Mouse (Mus musculus): ENCODE measurements around the gene Car11. TPM values are rescaled to one million over a fixed set of nuclear protein-coding genes. Genes with fewer than 3 reads are reported as not detected.

Car11 gene
- total RNA-seq, 2 experiments from 2014 or later: 4.5 to 5.0 TPM

DNA sequence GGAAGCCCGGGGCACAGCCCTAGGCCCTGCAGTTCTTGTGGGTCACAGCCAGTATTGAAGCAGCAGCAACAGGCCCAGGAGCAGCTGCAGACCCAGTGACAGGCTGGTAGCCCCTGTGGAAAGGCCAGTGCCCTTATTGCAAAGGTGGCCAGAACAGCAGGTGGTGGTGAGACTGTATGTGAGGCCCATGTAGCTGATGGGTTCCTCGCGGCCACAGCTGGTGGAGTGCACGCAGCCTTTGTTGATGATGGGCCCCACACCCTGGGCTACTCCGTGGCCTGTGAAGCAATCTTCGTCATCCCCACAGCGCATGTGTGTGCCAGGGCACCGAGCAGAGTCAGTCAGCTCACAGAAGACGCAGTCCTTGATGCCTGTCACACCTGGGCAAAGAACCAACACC is 25.5 kb downstream of the Car11 start:
- no peak for DNase-seq

DNA sequence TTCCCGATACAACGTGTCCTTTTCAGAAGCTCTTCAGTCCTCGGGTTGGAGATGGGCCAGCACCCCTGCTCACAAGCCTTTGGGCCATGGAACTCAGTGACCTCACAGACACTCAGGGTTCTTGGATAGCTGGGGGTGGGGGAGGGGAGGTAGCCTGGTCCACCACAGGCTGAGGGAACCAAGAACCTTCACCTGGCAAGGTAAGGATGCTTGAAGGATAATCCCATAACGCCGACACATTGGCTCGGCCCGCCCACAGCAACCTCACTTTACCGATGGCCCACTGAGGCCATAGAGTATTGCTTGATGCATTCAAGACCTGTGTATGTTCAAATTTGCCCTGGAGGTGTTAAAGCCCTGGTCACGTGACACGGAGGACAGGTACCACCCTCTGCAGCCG is 26.1 kb downstream of the Car11 start, which contains the start of gene Spaca4:
Gene Spaca4, minus strand, starts transcription at position 101 of the 400 bp plus-strand sequence.
- DNase-seq: no peak

DNA sequence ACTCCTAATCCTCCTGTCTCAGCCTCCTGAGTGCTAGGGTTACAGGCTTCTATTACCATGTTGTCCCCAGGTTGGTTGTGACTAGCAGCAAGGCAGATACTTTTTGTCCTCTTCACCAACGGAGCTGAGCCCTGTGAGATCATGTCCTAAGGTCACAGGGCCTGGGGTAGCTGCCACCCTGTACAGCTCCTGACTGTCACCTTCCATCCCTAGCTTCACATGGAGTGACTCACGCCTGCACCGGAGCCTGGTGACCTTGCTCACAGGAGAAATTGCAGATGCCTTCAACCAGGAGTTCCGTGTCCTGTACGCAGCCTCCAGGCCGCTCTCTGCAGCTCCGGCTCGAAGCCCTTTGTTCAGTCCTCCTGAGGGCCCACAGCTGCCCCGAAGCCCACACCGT is 26.8 kb downstream of the Car11 start:
- no peak for DNase-seq

DNA sequence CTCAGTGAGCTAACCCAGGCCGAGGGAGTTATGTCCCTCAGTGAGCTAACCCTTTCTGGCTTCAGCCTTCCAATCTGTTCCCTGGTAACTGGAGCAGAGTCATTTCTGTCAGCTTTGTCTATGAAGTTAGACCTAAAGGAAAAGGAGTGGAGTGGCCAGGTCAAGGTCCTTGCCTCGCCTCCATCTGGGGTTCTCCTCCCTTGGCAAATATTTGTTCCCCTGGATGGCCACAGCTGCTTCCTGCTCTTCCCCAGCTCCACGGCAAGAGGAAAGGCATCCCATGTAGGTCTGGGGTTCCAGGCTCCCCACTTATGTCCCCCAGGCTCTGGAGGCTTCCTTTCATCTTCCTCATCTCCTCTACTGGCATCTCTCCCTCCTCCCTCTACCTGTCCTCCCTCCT is 28.0 kb downstream of the Car11 start:
- no peak for DNase-seq

DNA sequence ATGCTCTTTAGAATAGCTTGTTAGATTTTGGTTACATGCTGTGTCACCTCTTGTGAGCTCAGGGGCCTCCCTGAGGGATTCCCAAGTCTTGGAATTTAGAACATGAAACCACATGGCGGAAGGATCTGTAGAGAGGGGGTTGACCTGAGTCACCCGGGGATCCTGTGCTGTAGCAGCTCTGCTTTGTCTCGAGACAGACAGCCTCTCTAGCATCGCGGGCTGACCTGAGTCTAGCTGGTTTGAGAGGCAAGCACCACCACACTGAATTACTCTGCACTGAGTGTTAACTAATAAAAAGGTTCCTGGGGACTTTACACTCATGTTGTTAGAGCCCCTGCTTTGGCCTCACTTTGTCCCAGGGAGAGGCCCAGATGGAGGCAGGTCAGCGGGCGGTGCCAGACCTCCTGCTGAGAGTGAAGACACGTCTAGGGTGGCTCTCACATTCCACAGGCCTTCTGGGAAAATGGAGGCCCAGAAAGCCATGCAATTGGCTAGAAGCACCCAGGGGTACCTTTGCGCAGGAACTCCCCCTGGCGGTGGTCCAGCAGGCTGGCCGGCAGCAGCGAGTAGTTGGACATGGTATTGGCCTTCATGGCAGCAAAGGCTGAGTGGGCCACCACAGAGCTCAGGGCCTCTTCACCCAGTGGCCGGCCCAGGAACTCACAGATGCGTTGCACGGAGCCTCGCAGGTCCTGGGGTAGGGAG is 31.2 kb downstream of the Car11 start:
- peak; percentile 66 for DNase-seq

DNA sequence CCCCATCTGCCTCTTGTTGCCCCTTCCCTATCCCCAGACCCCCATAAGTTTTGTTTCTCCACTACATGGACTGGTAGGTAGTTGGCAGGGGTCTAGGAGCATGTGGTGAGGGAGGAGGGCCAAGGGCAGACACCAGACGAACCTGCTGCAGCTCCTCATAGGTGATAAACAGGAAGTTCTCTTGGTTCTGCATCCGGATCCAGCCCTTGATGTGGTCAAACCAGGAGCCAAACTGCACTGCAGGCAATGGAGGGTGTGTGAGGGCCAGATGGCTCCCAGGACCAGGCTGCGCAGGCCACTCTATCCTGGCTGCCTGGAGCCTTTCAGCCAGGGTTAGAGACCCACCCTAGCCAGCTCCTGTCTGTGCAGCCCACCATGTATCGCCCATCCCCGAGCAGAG is 33.8 kb downstream of the Car11 start:
- no peak for DNase-seq

DNA sequence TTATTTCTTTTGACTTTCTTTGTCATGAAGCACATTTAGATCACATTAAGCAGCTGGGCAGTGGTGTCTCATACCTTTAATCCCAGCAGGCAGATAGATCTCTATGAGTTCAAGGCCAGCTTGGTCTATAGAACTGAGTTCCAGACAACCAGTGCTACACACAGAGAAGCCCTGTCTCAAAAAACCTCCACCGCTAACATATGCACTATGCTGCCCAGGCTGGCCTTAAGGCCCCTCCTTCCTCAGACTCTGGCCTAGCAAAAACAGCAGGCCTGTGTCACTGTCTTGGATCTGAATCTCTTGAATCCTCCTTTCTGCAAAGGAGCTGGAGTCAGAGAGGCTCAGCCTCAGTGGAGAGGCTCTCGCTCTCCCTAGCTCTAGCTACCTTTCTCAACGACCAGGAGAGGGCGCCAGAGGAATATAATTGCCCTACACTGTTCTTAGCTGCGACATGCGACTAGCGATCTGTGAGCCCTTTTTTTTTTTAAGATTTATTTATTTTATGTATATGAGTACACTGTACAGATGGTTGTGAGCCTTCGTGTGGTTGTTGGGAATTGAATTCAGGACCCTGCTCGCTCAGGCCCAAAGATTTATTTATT is 39.6 kb downstream of the Car11 start:
- DNase-seq: peak; percentile 88

DNA sequence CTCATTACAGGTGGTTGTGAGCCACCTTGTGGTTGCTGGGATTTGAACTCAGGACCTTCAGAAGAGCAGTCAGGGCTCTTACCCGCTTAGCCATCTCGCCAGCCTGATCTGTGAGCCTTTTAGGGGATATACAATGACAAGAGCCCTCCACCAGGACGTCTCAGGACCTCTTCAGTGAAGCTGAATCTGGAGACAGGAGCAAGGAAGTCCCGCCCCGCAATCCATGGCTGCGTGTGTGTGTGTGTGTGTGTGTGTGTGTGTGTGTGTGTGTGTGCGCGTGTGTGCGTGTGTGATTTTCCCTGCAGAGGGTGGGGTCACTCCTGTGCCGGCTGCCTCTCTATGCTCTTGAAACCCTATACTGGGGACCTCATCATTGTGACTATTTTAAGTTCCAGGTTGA is 40.2 kb downstream of the Car11 start:
- DNase-seq: no peak

DNA sequence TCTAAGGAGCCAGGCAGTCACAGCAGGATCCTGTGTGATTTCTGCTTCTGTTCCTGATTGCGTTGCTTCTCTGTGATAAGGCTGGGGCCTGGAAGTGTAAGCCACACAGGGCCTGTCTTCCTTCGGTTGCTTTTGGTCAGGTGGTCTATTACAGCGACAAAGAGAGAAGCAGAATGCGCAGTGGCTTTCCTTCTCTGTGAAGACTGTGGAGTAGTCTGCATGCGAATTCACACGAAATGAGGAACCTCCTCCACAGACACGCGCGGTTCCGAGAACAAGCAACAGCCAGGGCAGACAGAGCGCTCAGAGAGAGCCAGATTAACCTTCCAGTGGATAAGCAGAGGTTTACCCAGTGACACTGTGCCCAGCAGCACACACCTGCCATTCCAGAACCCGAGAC is 41.7 kb downstream of the Car11 start:
- no peak for DNase-seq

DNA sequence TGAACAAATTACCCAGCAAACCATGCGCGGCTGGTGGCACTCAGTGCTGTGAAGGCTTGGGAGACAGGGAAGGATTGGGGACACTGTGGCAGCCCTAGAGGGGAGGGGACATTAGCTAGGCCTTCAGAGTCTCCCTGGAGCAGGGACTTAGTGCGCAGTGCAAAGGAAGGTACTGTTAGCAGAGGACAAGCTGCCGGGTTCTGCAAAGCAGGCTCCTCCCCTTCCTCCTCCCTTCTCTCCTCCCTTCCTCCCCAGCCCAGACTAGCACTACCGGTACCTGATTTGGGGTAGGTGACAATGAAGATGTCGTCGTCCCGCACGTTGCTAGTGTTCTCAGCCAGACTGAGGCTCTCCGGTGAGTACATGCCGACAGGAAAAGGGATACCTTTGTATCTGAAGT is 42.1 kb downstream of the Car11 start:
- no peak for DNase-seq

DNA sequence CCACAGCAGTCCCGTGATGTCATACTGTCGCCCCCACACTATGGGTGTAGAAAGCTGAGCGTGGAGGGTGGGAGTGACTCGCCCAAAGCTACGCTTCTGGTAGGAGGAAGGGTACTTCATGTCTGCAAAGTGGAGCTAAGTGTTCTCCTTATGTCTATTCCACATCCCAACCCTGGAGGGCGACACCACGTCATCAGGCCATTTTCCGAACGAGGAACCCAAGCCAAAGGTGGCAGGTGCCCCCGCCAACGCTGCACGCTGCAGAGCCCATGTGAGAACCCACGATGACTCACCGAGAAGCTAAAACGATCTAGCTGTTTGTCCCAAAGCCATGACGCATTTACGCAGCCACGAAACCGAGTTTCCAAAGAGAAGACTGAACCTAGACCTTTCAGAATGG is 42.7 kb downstream of the Car11 start:
- no peak for DNase-seq

DNA sequence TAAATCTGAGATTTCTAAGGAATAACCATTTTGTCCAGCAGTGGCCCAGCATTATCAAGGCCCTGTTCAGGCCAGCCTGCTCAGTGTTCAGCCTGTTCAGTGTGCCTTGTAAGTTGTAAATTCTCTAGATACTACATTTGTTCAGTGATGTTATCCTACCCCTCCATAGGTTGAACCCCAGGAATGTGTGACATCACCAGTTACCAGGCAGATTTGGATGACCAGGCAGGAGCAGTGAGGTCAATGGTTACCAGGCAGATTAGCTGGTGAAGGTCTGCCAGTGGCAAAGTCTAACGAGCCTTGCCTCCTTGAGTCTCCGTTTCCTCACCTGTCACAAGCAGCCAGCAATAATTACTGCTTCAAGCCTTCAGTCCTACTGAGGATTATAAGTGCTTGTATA is 44.7 kb downstream of the Car11 start:
- DNase-seq: peak; percentile 91

DNA sequence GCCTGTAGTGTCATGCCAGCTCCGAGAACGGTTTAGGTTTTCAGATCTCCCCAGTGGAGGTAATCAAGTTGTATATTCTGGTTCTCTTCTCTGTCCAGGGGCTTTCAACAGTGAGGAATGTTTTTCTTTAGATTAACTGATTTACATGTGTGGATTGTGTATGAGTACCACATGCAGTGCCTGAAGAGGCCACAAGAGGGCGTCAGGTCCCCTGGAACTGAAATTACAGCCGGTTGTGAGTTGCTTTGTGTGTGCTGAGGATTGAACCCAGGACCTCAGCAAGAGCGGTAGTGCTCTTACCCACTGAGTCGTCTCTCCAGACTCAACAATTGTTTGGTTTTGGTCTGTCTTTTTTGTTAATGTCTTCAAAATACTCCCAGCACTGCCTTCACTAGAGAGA is 46.9 kb downstream of the Car11 start:
- no peak for DNase-seq

DNA sequence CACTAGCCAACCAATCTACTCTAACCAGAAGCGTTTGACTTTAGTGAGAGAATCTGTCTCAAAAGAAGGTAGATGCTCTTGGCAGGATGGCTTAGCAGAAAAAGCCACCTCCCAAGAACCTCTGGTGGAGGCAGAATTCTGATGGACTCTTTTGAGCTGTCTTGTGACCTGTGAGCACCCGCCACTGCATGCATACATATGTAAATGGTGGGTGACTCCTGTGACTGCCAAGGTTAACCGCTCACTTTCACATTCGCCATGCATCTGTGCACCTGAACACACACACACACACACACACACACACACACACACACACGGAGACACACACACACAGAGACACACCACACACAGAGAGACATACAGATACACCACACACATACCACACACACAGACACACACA is 47.8 kb downstream of the Car11 start:
- DNase-seq: no peak

DNA sequence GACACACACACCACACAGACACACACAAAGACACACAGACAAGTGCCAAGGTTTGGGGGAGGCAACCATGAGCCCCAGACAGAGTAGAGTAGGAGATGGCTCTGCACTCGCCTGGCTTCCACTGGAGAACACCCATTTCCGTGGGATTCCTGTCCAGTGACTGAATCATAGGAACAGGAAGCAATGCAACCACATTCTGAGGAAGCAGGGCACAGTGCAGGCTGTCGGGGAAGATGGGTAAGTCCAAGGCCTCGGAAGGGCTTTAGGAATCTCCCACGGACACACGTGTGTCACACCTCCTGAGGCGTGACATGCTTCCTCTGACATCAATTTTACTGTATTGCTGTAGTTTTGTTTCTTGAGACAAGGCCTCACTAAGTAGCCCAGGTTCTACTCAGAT is 48.5 kb downstream of the Car11 start:
- DNase-seq: no peak

DNA sequence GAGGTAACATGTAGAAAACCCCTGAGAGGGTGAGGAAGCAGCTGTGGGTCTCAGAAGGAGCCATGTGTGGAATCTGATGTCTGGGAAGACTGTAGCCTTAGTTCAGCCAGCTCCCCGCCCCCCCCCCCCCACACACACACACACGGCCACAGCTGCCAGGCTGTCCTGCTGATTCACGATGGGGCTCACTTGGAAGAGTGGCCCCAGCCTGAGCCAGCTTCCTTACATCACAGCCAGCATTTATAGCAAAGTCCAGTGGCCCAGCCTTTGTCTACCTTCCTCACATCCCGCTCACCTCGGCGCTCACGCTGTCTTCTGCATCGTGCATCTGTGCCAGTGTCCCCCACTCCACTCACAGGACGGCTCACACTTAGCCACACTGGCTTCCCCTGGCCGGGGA is 49.8 kb downstream of the Car11 start:
- DNase-seq: no peak

DNA sequence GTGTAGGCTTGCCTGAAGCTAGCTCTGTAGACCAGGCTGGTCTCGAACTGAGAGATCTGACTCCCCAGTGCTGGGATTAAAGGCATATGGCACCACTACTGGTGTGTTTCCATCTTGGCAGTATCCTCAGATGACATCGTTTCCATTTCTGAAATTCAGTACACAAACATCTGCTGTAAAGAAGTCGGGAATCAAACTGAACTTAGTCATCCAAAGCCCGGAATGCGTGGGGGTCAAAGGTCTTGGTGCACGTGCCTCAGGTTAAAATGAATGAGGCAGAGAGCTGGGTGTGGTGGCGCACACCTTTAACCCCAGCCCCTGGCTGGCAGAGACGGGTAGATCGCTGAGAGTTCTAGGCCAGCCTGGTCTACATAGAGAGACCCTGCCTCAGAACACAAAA is 50.5 kb downstream of the Car11 start:
- no peak for DNase-seq

Other genes with a start within 250 kb of the Car11 start
- gene Ftl1, start 240.0 kb upstream of the Car11 start, total RNA-seq (2021): 100 to 1,000 TPM; 302 to 316 TPM
- gene Bax, start 232.9 kb upstream of the Car11 start, total RNA-seq (2021): 10 to 100 TPM; 48.6 to 50.7 TPM
- gene Tulp2, start 218.0 kb upstream of the Car11 start, total RNA-seq (2021): 1 to 10 TPM in 1 of 2 experiments, not detected in 1; 1.1 TPM
- 1 to 10 TPM; 2.0 to 2.1 TPM for gene Gm45808, start 213.0 kb upstream of the Car11 start, total RNA-seq (2021)
- gene Dhdh, start 211.0 kb upstream of the Car11 start, total RNA-seq (2021): 1 to 10 TPM; 3.5 to 4.7 TPM
- 100 to 1,000 TPM; 121 to 131 TPM for gene Nucb1, start 189.4 kb upstream of the Car11 start, total RNA-seq (2021)
- gene Ppp1r15a, start 173.6 kb upstream of the Car11 start, total RNA-seq (2021): 10 to 100 TPM; 40.7 to 42.1 TPM
- gene Plekha4, start 173.5 kb upstream of the Car11 start, total RNA-seq (2021): 1 to 10 TPM; 3.6 to 4.0 TPM
- gene Hsd17b14, start 144.9 kb upstream of the Car11 start, total RNA-seq (2021): under 1 TPM in 1 of 2 experiments, not detected in 1; 0.20 TPM
- gene Bcat2, start 129.7 kb upstream of the Car11 start, total RNA-seq (2021): 10 to 100 TPM; 56.1 to 64.7 TPM
- gene Fgf21, start 84.4 kb upstream of the Car11 start, total RNA-seq (2021): not detected
- gene Fut1, start 82.6 kb upstream of the Car11 start, total RNA-seq (2021): not detected
- gene Izumo1, start 78.0 kb upstream of the Car11 start, total RNA-seq (2021): under 1 TPM; 0.56 to 0.60 TPM
- 10 to 100 TPM; 50.0 to 50.5 TPM for gene Rasip1, start 72.4 kb upstream of the Car11 start, total RNA-seq (2021)
- 10 to 100 TPM in 1 of 2 experiments, 1 to 10 TPM in 1; 8.8 to 11.7 TPM for gene Mamstr, start 59.9 kb upstream of the Car11 start, total RNA-seq (2021)
- gene Fut2, start 33.4 kb upstream of the Car11 start, total RNA-seq (2021): not detected
- gene Ntn5, start 15.8 kb upstream of the Car11 start, total RNA-seq (2021): not detected
- under 1 TPM; 0.14 to 0.18 TPM for gene Sec1, start 5.4 kb upstream of the Car11 start, total RNA-seq (2021)
- 10 to 100 TPM; 22.6 to 25.1 TPM for gene Dbp, start 5.2 kb downstream of the Car11 start, total RNA-seq (2021)
- gene Rpl18, start 15.6 kb downstream of the Car11 start, total RNA-seq (2021): 100 to 1,000 TPM; 787 to 798 TPM
- 10 to 100 TPM; 14.2 to 16.7 TPM for gene Sphk2, start 18.2 kb downstream of the Car11 start, total RNA-seq (2021)
- gene Fam83e, start 21.4 kb downstream of the Car11 start, total RNA-seq (2021): under 1 TPM; 0.38 to 0.43 TPM
- gene Spaca4, start 26.0 kb downstream of the Car11 start, total RNA-seq (2021): not detected
- gene Lmtk3, start 83.9 kb downstream of the Car11 start, total RNA-seq (2021): under 1 TPM; 0.10 to 0.16 TPM
- gene Sult2b1, start 84.8 kb downstream of the Car11 start, total RNA-seq (2021): not detected
- 100 to 1,000 TPM; 105 to 107 TPM for gene Cyth2, start 114.7 kb downstream of the Car11 start, total RNA-seq (2021)
- under 1 TPM; 0.34 to 0.38 TPM for gene Kcnj14, start 124.9 kb downstream of the Car11 start, total RNA-seq (2021)
- 10 to 100 TPM; 19.3 to 19.9 TPM for gene Grwd1, start 131.1 kb downstream of the Car11 start, total RNA-seq (2021)
- 100 to 1,000 TPM; 118 to 130 TPM for gene Kdelr1, start 172.9 kb downstream of the Car11 start, total RNA-seq (2021)
- under 1 TPM; 0.52 to 0.63 TPM for gene Grin2d, start 178.5 kb downstream of the Car11 start, total RNA-seq (2021)
- gene Syngr4, start 196.9 kb downstream of the Car11 start, total RNA-seq (2021): 1 to 10 TPM in 1 of 2 experiments, under 1 TPM in 1; 0.90 to 1.3 TPM
- gene Tmem143, start 197.1 kb downstream of the Car11 start, total RNA-seq (2021): 10 to 100 TPM; 36.9 to 43.9 TPM
- 10 to 100 TPM; 38.0 to 42.1 TPM for gene Emp3, start 221.6 kb downstream of the Car11 start, total RNA-seq (2021)
- gene Ccdc114, start 224.2 kb downstream of the Car11 start, total RNA-seq (2021): 1 to 10 TPM; 1.6 TPM